Mouse (Mus musculus): ENCODE data around the gene Rubcnl. TPM values are rescaled to one million over a fixed set of nuclear protein-coding genes. Genes with fewer than 3 reads are reported as not detected.

Rubcnl gene
- total and polyA plus RNA-seq, 3 experiments = 0.04 to 0.06 TPM; not detected in 1

DNA sequence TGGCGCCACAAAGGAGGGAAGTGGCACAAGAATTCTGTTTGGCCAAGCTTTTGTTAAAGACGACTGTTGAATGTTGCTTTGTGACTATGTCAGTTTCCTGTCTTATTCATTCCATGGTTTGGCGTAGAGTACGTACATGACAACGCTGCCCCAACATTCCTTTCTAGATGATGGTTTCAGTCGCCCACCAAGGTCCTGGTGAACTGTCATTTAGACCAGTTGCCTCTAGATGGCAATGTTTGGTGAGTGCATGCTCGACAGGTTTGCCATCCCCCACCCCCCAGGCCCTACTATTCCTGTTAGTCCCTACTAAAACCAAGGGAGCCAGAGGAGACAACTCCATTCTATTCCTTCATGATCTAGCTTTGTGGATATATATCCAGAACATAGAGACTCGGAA, 36.6 kb downstream of the Rubcnl start:
- Histone ChIP-seq H3K9me3 (replicated peaks; ENCODE audit: insufficient read depth, low read length) (no peaks in the 10 kb centered on the region), H3K36me3 (ENCODE audit: control insufficient read depth in 1 of 2, insufficient read depth in 2 of 2, low read length in 2 of 2) (peaks cover 0 to 2% of the 10 kb centered on the region in 2 experiments; a peak in 1 of 4 replicates), H3K27me3 (ENCODE audit: control insufficient read depth in 1 of 2, insufficient read depth in 2 of 2, low read length in 2 of 2) (no peaks in the 10 kb centered on the region), H3K27ac (ENCODE audit: control insufficient read depth, low read depth, low read length) (no peak overlapping the region), H3K9ac (ENCODE audit: control insufficient read depth, low read depth, low read length, poor library complexity, severe bottlenecking) (no peak overlapping the region), H3K79me2 (ENCODE audit: control insufficient read depth, insufficient read depth, low read length, poor library complexity) (no peaks in the 10 kb centered on the region), H3K4me1 (ENCODE audit: control insufficient read depth in 1 of 2, insufficient read depth in 2 of 2, low read length in 2 of 2) (peaks cover 0 to 5% of the 10 kb centered on the region in 2 experiments; a peak in 1 of 4 replicates), H3K4me3 (ENCODE audit: control insufficient read depth in 1 of 2, insufficient read depth in 1 of 2, low read depth in 2 of 2, low read length in 2 of 2) (no peak overlapping the region)
- TF ChIP-seq TBP (IDR thresholded peaks at IDR 0.05; ENCODE audit: low read depth, low read length) (no peak), ZKSCAN1 (IDR thresholded peaks at IDR 0.05; ENCODE audit: low read depth, low read length) (no peak), CHD1 (IDR thresholded peaks at IDR 0.05; ENCODE audit: low read depth, low read length) (no peak), ZC3H11A (IDR thresholded peaks at IDR 0.05; ENCODE audit: low read depth, low read length) (peak; percentile 7; the same call in 1 of the 2 replicates), TAL1 (IDR thresholded peaks at IDR 0.05; ENCODE audit: low read length) (no peak), KAT2A (conservative IDR thresholded peaks at IDR 0.05; ENCODE audit: low read depth, low read length) (no peak), CTCF (IDR thresholded peaks at IDR 0.05 in 2 of 3, conservative IDR thresholded peaks at IDR 0.05 in 1 of 3; ENCODE audit: control insufficient read depth in 1 of 3, insufficient read depth in 1 of 3, low read depth in 2 of 3, low read length in 3 of 3, poor library complexity in 1 of 3, severe bottlenecking in 1 of 3) (peak; percentile 41 to 54 (median 53)), GABPA (IDR thresholded peaks at IDR 0.05; ENCODE audit: low read depth, low read length) (no peak), MYB (IDR thresholded peaks at IDR 0.05; ENCODE audit: low read depth, low read length) (no peak), E2F4 (IDR thresholded peaks at IDR 0.05; ENCODE audit: borderline replicate concordance, low read depth, low read length) (no peak), RAD21 (IDR thresholded peaks at IDR 0.05; ENCODE audit: low read depth, low read length) (peak; percentile 26)
- DNase-seq (ENCODE audit: low read depth, low spot score) = no peak

DNA sequence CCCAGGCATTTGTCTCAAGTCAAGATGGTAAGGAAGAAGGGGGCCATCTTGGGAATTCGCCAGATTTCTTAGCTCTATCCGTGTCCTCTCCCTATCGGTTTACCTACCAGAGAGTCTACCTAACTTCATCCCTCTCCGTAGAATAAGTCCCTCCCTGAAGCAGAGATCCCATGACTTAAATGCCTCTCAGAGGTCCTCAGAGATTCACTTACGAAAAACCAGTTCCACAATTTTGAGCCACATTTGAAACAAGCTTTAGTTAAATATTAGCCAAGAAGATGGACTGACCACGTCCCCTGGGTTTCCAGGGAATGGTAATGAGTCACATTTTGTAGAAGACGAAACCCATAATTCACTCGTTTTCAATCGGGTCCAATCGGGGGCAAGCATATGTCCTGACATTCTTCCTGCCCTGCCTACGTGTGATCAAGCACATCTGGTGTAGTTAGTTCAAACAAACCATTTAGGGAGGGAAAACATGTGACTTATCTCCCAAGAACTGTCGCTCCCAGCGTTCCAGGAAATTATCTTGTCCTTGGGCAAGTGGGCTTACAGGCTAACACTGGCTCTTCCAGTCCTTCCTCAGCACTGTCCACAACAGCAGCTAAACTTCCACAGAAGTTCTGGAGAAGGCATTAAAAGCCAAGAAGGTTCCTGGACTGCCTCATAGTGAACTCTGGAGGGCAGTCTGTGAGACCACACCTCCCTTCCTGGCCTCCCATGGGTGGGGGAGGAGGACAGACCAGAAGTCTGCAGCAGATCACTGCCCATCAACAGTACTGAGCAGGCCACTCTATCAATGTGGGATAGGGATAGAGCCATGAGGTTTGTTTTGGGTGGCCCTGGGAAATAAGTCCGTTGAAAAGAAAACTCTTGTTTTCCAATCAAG, 38.9 kb downstream of the Rubcnl start:
- H3K4me1 ChIP-seq (ENCODE audit: control insufficient read depth in 1 of 2, insufficient read depth in 2 of 2, low read length in 2 of 2) = peaks cover 0 to 5% of the 10 kb centered on the region in 2 experiments; a peak in 1 of 4 replicates
- no peaks in the 10 kb centered on the region for H3K79me2 ChIP-seq (ENCODE audit: control insufficient read depth, insufficient read depth, low read length, poor library complexity)
- H3K36me3 ChIP-seq (ENCODE audit: control insufficient read depth in 1 of 2, insufficient read depth in 2 of 2, low read length in 2 of 2) = peaks cover 0 to 2% of the 10 kb centered on the region in 2 experiments; a peak in 1 of 4 replicates
- no peak overlapping the region for H3K4me3 ChIP-seq (ENCODE audit: control insufficient read depth in 1 of 2, insufficient read depth in 1 of 2, low read depth in 2 of 2, low read length in 2 of 2)
- H3K27ac ChIP-seq (ENCODE audit: control insufficient read depth, low read depth, low read length) = no peak overlapping the region
- DNase-seq (ENCODE audit: low read depth, low spot score) = no peak
- H3K9me3 ChIP-seq (replicated peaks; ENCODE audit: insufficient read depth, low read length) = no peaks in the 10 kb centered on the region
- no peaks in the 10 kb centered on the region for H3K27me3 ChIP-seq (ENCODE audit: control insufficient read depth in 1 of 2, insufficient read depth in 2 of 2, low read length in 2 of 2)
- H3K9ac ChIP-seq (ENCODE audit: control insufficient read depth, low read depth, low read length, poor library complexity, severe bottlenecking) = no peak overlapping the region
- no peak for TF ChIP-seq USF2 (IDR thresholded peaks at IDR 0.05; ENCODE audit: borderline replicate concordance in 1 of 2, insufficient read depth in 1 of 2, low read depth in 1 of 2, low read length in 2 of 2)
- TF ChIP-seq ETS1 (IDR thresholded peaks at IDR 0.05; ENCODE audit: low read depth, low read length) = no peak

Data from MEL (cell line).